Mouse (Mus musculus) embryo, embryonic 11.5 days (tissue): Measurements from ENCODE around the gene Megf8.

ENCODE experiments used
- DNase-seq: peaks from one replicate; pipeline ENCODE4 v3.0.0-alpha.2; 2012; ENCODE audit warnings: low read depth, low spot score

The Megf8 gene

GRCm38 (mm10) chr7:25316532-25317445, at the start of gene Megf8:
Gene Megf8 (plus strand): TSS chr7:25317164.
- DNase-seq = peak; percentile 96

GRCm38 (mm10) chr7:25267301-25267750, 49.6 kb upstream of the Megf8 start, which contains the start of gene Cic:
Gene Cic (plus strand): TSS chr7:25267704.
- DNase-seq = peak; percentile 98

- peak; percentile 98 for DNase-seq
Measured at GRCm38 (mm10) chr7:25267751-25268463, 49.1 kb upstream of the Megf8 start.

- no peak for DNase-seq
Measured at GRCm38 (mm10) chr7:25268588-25268987, 48.4 kb upstream of the Megf8 start.

GRCm38 (mm10) chr7:25269029-25269428, 47.9 kb upstream of the Megf8 start:
- no peak for DNase-seq

- DNase-seq = no peak
Measured at GRCm38 (mm10) chr7:25269545-25270271, 47.3 kb upstream of the Megf8 start.

- no peak for DNase-seq
Measured at GRCm38 (mm10) chr7:25270652-25271633, 46.0 kb upstream of the Megf8 start.

GRCm38 (mm10) chr7:25271651-25272444, 45.1 kb upstream of the Megf8 start:
- no peak for DNase-seq

- no peak for DNase-seq
Measured at GRCm38 (mm10) chr7:25272445-25273258, 44.3 kb upstream of the Megf8 start.

GRCm38 (mm10) chr7:25273259-25274241, 43.4 kb upstream of the Megf8 start:
- DNase-seq = no peak

- no peak for DNase-seq
Measured at GRCm38 (mm10) chr7:25274571-25274970, 42.4 kb upstream of the Megf8 start.

GRCm38 (mm10) chr7:25274996-25275395, 42.0 kb upstream of the Megf8 start:
- DNase-seq = no peak

GRCm38 (mm10) chr7:25275555-25276298, 41.2 kb upstream of the Megf8 start:
- no peak for DNase-seq

GRCm38 (mm10) chr7:25277405-25277804, 39.6 kb upstream of the Megf8 start:
- no peak for DNase-seq

GRCm38 (mm10) chr7:25277998-25278340, 39.0 kb upstream of the Megf8 start:
- DNase-seq = no peak

- DNase-seq = no peak
Measured at GRCm38 (mm10) chr7:25278341-25279075, 38.5 kb upstream of the Megf8 start.
